Mouse (Mus musculus) left cerebral cortex, adult 18-20 months (tissue): ENCODE measurements around the gene Arhgap20. TPM values are rescaled to one million over a fixed set of nuclear protein-coding genes. Genes with fewer than 3 reads are reported as not detected.
A peak's percentile ranks its signal among the peaks of the same experiment; 100 is the strongest.

Experiments used
- DNase-seq, 2 experiments: peaks; one replicate each; pipeline ENCODE4 v3.0.0; 2021 to 2022; ENCODE audit warnings: low spot score in 2 of 2, mixed read lengths in 1 of 2
- long read RNA-seq, 2 experiments: library from polyadenylated mRNA; stranded (forward); transcript quantifications; one replicate each; pipeline ENCODE4 v2.0.0; 2021
- total RNA-seq, 2 experiments: library from RNA; stranded (reverse); gene quantifications; 2 replicates each; pipeline ENCODE4 v1.2.3; 2021

The Arhgap20 gene
- 10 to 100 TPM; 75.6 to 79.5 TPM for total RNA-seq
- long read RNA-seq, experiment 1, full-length matches to known transcripts: 11 of 25 reads
- long read RNA-seq, experiment 1, partial matches to known transcripts: 12 of 25 reads
- long read RNA-seq, experiment 1, other reads (novel, unspliced or antisense): 2 of 25 reads
- long read RNA-seq, experiment 2, full-length matches to known transcripts: 1 of 16 reads
- long read RNA-seq, experiment 2, partial matches to known transcripts: 7 of 16 reads
- long read RNA-seq, experiment 2, other reads (novel, unspliced or antisense): 8 of 16 reads

DNA sequence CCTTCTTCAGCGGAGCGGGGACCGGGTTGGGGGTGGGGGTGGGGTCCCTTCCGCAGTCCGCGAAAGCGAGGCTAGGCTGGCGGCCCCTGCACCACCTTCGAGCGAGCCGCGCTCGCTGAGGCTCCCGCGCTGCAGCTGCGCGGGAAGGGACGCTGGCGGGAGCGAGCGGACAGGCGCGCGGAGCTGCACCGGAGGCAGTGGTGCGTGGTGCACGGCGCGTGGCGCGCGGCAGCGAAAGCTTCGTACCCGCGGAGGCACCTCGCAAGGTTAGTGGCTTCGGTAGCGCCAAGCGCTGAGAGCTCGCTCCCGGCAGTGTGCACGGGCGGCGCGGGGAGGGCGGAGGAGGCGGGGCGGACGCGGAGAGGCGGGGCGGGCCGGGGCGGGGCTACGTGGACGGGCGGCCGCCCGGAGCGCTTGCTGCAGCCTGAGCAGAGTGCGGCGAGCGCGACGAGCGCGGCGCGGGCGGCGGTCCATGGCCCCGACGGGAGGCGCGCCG lies at the start of gene Arhgap20:
Arhgap20 (plus strand) TSS at position 417 of the 496 bp plus-strand sequence.
- DNase-seq: peak; percentile 87 to 92

DNA sequence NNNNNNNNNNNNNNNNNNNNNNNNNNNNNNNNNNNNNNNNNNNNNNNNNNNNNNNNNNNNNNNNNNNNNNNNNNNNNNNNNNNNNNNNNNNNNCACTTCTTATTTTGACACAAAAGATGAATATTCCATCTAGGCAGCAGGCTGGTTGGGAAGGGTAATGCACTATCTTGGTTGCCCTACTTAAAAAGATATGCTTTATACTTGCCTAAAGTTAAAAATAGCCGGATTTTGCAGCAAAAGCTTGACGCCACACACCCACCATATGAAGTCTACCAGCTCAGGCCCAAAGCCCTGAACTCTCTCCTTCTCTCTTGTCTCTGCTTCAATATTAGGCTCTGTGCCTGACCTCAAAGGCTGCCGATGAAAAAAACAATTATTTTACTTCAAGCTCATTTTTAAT lies 46.3 kb upstream of the Arhgap20 start:
- peak in 1 of 2 experiments; percentile 12 for DNase-seq

DNA sequence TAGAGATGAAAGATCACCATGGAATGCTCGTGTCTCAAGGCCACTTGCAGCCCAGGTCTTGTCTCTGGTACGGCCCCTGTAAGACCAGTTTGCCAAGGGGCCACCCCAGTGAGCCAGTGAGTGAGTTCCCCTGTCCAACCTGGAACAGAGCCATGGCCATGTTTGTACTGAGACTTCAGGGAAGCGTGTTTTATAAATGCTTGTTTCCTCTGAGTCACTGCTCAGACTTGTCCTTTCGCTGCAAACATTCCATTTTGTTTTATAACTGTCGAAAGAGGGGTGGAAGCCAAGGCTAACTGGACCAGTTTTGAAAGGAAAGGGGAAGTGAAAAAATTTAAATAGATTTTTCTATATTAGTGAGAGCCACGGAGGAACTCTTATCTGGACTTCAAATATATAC lies 37.2 kb upstream of the Arhgap20 start:
- no peak for DNase-seq

DNA sequence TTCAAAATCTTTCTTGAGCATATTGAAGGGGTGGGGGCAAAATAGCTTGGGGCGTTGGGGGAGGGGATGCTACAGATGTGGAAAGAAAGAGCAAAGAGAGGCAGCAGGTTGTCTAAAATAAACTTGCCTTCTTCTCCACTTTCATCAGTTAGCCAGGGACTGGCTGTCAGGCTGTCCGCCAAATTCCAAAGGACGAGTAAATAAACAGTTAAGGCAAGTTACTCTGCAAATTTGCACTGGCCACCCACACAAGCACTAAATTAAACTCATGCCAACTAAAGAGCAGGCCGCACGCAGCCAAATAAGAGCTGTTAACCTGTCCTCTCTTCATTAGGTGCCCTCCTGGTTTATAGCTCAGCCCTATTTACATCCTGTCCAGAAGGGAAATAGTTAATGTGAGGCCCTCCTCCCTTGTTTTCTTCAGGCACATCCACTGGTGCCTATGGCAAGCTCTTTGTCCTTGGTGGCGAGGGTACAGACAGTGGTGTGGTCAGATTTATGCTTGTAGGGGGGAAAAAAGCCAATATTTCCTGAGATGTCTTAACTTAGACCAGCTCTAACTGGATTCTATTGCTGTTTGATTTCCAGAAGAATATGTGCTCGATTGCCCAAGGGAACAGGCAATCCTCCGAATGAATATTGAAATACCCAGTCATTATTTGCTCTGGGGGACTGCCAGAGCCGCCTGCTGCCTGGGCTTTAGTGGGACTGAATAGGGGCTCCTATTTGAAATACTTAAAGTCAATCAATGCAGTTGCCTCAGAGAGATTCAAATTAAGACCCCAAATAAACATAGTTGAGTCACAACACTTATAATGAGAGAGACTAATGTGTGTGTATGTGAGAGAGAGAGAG lies 29.7 kb upstream of the Arhgap20 start:
- no peak for DNase-seq

DNA sequence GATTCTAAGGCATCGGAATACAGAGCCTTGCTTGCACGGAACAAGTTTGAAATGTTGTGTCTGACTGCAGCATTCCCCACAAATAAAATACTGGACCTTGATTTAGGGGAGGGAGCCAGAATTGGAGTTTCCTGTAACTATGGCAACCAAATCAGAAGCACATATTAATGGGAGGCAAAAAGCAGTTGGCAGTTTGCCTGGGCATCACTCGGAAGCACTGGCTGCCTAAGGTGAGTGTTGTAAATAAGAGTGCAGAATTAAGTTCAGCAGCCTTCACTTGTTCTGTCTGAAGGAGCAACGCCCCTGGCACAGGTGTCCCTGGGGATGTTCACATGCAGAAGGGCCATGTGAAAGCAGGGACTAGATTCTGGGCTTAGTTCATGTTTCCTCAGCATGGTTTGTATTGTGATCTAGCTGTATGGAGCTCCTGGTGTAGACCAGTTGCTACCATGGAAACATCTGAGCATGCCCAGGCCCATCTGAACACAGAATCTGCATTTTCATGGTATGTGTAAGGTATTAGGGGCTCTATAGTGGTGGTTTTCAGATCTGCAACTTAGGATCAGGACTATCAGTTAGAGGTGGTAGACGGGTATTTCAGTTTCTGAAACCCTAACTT lies 28.3 kb upstream of the Arhgap20 start:
- no peak for DNase-seq

DNA sequence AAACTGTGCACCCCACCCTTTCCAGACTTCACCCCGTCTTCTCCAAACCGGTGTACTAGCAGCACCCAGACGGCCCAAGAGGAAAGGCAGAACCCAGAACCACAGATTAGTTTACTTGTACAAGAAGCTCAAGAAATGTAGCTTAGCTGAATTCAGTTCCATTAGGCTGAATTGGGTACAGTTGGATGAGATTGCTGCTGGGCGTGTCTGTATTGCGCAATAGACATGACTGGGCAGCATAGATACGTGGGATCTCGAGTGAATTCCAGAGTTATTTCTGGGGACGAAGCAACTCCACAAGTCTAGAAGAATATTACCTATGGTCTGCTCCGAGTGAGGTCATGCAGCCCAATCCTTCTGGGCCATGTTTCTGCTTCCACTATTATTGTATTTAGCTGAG lies 26.8 kb upstream of the Arhgap20 start:
- no peak for DNase-seq

DNA sequence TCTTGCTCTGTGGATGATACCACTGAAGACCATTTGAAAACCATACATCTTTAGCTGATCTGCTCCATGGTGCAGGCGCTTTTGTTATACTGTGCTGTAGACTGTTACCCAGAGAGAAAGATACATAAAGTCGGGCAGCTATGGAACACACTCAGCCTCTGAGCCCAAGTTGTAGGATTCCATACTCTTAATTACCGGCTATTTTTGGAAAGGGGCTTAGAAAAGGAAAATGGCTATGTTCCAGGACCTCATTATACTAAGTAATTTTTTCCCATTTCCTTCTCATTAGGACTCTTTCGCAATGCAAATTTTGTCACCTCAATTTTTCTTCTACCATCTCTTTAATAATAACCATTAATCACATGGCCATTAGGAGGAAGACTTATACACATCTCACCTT lies 25.3 kb upstream of the Arhgap20 start:
- no peak for DNase-seq

DNA sequence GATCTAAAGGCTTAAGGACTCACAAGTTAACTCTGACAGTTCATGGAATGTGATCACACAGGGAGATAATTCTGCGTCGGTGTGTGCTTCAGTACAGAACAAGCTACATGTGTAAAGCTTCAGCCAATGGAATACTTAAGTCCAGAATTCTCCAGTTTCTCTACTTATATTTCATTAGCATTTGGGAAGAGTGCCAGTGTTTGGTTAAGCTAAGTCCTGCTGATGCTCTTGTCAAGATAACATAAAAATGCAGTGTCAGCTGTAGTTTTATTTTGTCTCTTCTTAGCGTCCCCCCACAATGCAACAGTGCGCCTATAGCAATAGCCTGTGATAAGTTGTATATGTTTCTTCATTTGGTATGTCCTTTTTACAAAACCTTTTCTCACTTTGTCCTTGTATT lies 15.0 kb upstream of the Arhgap20 start:
- DNase-seq: no peak

DNA sequence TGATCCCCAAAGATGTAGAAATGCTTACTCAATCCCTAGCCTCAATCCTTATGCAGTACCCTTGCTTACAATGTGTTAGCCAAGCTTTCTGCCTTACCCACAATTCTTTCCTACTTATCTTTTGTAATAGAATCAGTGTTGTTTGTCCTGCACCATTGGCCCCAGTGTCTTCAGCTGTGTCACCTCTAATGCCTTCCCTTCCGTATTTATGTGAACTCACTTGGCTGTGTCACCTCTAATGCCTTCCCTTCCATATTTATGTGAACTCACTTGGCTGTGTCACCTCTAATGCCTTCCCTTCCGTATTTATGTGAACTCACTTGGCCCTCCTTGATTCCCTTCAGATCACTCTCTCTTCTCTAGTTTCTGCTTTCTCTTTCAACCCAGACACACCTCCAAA lies 4.1 kb upstream of the Arhgap20 start:
- no peak for DNase-seq

DNA sequence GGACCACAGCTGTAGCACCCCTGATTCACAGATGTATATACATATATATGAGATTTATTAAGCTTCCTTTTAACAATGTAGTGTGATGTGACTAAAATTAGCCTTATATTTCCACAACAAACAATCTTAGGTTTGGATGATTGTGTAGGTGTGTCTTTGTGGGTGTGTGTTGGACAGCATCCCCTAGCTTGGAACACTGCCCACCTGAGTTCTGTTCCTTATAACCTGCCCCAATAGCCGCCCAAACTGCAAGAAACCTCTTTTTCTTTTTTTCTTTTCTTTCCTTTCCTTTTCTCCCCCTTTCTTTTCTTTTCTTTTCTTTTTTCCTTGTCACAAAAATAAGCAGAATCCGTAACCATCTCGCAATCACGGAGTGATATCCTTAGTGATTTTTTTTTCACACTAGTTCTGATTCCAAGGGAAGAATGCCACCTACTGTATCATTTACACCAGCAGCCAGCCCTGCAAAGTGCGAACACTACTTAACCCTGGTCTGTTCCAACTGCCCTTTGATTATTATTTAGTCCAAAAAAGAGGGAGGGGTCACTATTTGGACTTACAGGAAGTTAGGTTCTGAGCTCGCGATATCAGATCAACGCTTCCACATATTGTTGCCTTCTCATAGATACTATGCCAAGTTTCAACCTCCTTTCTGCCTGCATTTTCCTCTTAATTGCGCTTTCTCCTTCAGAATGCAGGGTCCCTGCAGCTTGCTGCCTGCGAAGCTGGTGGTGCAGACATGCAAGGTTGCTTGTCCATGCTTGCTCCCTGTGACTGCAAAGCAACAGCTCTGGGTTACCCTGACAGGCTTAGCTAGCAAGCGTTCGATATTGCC lies 879 bp upstream of the Arhgap20 start:
- DNase-seq: no peak

DNA sequence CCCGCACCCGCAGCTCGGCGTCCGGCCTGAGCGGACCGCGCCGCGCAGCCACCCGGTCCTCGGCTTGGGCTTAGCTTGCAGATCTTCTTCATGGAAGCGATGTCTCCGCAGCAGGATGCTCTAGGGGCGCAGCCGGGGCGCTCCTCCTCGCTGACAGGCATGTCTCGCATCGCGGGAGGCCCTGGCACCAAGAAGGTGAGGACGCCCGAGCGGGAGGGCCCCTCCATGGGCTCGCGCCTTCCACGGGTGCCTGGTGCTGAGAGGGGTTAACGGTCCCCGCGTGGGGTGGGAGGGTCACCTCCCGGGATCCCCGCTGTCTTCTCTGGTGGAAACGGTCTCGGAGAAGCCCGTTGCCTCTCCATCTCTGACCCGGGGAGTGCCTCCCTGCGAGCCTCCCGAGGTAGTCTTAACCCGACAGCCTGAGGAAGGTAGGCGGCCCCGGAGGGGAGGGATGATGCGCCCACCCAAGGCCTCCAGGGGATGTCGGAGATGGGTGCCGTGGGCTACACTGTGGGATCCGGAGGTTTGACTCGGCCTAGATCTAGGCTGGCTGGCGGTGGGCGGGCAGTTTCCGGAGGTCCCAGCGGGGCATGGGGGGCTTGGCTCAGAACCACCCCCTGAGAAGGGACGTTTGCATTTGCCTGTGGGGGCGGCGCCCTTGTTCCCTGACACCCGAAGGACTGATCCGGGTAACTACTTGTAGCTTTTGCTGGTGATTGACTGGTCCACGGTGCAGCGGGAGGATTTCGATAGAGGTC lies 459 bp downstream of the Arhgap20 start:
- peak; percentile 36 to 43 for DNase-seq

DNA sequence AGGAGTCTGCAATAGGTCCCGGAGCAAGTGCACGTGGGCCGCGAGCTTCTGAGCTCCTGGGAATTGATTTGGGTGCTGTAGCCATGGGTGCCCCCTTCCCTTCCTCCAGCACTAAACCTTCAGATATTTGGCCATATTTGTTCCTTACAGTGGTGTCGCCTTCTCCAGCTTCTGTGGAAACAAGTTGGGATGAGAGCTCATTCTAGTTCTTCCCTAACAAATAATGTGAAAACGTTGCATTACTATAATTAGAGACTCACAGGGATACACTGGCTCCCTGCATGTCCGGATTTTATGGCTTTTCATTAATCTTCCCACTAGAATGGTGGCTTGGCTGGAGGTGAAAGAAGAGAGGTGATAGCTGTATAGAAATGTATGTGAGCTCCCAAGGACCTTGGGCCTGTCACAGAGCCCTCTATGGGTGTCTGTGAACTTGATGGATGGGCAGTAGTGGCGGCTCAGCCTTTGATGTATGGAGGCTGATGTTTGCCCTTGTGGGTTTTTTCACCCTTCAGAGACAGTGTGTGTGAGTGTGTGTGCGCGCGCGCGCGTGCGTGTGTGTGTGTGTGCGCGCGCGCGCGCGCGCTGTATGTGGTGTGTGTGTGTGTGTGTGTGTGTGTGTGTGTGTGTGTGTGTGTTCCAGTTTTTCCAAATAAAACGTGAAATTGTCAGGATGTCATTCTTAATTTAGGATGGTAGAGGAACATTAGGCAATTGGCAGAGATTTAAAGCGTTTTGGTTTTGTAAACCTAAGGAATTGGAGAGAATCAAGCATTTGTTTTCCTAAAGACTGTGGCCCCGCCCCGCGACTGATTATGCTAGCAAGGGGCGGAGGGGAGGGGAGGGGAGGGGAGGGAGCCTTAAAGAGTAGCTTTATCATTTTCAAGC lies 1.3 kb downstream of the Arhgap20 start:
- DNase-seq: peak in 1 of 2 experiments; percentile 47

DNA sequence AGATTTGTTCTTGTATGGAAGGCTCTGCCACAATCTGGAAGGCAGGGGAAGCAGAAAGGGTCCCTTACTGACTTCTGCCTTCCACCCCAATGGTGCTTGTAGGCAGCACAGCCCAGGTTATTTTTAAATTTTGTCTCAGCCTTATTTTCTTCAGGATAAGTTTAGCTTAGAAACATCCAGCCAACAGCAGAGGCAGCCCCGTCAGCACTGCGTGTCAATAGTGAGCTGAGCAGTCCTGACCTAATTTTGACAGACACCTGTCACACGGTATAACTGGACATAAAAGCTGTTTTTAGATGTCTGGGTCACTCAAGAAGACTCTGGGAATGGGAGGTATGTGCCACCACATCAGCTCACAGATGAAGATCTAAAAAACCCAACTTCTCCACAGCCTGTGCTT lies 9.1 kb downstream of the Arhgap20 start:
- no peak for DNase-seq

DNA sequence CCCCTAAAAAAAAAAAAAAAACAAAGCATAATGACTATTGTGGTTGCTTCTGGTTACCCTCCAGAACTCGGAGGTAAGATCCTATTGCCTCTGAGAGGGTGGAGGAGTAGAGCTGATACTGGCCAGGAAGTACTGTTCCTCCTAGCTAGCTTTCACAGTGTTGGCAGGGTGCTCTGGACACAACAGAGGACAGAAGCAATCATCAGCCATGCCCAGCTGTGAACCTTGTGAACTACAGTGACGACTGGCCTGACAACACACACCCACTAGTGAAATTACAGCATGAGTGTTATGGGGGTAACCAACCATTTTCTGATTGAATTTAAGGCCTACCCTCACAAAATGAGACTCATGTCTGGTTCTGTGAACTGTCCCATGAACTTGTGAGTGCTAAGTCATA lies 11.3 kb downstream of the Arhgap20 start:
- no peak for DNase-seq

DNA sequence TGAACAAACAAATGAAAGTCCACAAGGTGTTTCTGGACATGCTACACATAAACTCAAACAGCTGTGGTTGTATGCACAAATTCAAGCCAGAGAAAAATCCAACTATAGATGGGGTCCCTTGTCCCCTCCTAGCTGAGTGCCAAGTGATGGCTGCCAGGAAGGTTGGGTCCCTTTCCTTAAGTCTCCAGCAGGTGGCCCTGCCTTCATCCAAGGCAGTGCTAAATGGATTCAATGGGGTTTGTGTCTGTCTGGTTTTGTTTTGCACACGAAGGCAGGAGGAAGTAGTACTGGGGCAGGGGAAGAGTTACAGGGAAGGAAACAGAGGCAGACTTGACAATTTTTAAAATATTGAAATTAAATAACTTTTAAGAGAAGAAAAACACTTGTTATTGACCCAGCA lies 12.0 kb downstream of the Arhgap20 start:
- no peak for DNase-seq

DNA sequence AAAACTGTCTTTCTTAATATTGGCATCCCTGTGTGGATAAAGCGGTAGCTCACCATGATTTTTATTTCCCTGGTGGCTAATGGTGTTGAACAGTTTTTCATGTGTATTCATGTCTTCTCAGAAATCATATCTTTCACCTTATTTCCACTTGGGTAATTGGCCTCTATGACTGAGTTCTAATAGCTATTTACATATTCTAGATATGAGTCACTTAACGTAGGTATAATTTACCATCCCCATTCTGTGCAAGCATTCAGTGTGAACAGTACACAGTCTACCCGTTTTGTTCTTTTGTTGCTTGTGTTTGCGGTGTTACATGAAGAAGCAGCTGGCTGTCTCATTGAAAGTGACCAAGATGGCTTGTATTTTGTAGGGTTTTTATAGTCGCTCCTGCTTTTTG lies 14.1 kb downstream of the Arhgap20 start:
- no peak for DNase-seq

DNA sequence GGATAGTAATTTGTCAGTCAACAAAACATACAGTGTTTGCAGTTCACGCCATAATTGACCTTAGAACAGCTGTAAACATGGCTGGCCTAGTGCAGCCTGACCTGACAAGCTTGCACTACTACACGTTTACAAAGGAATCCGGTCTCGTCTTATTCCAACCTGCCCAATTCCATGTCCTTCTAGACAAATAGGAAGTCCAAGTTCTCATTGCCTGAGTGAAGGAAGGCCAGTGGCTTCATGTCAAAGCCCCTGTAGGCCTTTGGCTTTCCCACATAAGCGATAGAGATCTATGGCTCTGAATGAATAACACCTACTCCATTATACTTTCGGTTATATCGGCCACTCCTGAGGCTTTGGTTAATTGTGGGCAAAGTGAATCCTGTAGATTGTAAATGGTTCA lies 16.0 kb downstream of the Arhgap20 start:
- DNase-seq: no peak

DNA sequence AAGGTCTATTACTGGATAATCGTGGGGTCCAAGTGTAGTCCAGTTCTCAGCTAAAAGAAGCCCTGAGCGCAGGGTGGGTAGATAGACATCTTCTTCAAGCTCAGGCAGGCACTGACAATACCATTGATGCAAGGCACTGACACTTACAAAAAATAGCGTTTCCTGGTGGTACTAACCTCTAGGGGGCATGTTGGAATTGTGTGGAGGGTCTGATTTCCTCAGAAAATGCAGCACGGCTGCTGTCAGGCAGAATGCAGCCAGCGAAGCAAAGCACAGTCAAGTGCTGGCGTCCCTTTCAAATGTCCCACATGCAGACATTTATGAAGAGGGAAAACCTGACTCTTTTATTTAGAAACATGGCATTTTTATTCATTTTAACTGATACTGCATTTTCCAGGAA lies 22.2 kb downstream of the Arhgap20 start:
- DNase-seq: no peak

DNA sequence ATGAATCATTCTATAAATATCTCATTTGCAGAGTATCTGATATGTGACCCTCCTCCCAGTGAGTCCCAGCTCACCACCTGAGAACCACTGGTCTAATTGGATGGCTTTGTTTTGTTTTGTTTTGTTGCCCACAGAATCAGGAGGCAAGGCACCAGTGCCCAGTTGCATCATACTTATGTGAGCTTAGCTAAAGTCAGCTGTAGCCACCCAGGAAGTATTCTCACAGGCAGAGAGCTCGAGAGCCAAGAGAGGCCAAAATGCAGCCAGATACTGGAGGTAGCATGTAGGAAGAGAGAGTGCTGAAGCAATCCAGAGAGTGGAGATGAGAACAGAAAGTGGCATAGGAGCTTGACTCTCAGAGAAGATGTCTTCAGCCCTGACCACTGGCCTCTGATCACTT lies 23.3 kb downstream of the Arhgap20 start:
- no peak for DNase-seq
